Mouse (Mus musculus) c-Kit-negative CD71-positive TER-119-positive erythroid progenitor cells, embryonic 14.5 days (primary cell): Measurements from ENCODE around the gene Elk3.

Experiments
- DNase-seq: peaks from one replicate; pipeline ENCODE4 v3.0.0-alpha.2; 2013; ENCODE audit warnings: low read depth, low spot score

The Elk3 gene

DNA sequence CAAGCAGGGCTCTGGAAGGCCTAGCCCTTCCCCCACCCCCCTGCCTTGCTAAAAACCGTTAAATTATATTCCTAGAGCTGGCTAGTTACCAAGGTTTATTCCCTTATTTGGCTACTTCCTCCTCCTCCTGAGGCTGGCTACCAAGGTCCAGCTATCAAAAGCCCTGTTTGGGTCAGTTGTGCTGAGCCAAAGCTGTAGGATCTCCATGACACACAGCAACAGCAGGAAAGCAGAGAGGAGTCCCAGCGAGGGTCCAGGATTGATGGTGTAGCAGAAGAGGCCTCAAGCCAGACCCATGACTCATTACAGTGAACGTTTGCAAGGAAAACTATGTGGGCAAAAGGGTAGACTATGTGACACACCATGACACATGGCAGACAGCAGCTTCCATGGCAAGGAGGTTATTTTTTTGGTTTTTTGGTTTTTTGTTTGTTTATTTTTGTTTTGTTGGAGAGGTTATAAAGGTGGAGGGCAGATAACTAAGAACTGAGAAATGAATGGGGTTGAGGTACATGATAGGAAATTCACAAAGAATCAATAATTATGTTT lies 21.4 kb upstream of the Elk3 start:
- DNase-seq, result no peak

GRCm38 (mm10) chr10:93331543-93331942 lies 20.6 kb upstream of the Elk3 start:
- no peak for DNase-seq

GRCm38 (mm10) chr10:93328321-93328720 lies 17.4 kb upstream of the Elk3 start:
- no peak for DNase-seq

DNA sequence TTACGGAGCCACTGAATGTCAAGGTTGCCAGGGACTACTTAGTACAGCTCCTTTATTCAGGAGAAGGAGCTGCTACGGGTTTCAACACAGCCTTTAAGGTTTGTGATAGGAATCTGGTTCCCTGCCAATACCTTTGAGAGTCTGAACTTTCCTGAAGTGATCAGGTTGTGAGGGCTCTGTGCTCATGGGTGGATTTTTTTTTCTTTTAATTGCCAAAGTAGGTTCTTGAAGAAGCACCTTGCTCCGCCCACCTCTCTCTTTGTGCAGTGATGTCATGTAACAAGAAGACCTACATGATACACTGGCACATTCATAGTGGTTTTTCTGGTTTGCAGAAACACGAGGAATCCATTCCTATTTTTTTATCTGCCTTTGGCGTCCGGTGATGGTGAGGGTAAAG lies 16.3 kb upstream of the Elk3 start:
- DNase-seq, result no peak

- DNase-seq, result no peak
Measured at GRCm38 (mm10) chr10:93326741-93327100, 15.8 kb upstream of the Elk3 start.

DNA sequence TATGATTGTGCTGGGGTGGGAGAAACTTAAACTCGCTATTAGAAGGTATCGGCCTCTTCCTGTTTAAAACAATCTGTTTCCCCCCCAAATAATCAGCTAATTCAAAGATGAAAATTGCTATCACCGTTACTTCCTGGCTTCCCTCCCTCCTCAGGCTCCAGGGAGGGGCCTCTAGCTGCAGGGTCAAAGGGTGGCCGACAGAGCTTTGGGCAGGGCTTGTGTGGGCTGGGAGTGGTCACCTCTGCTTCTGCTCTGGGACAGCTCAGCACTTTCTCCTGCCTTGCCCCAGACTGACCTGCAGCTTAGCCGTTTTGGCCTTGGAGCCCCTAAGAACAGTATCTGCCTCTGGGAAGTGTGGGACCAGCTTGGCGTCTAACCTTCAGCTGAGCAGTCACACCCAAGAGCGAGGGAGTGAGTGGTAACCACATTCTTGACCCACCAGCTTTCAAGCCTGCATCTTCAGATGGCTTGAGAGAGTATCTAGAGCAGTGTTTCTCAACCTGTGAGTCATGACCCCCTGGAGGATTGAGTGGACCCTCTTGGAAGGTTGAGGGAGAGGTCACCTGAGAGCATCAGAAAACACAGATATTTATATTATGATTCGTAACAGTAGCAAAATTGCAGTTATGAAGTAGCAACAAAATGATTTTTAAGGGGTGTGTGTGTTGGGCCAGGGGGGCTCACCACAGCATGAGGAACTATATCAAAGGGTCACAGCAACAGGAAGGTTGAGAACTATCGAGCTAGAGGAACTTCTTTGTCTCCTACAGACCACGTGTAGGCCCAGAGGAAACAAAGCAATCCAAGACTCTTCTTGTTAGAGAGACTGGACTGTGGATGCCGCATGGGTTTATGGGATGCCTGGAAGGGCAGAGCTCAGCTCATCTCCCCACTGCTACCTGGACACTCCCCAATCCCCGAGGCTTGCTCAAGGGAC lies 15.1 kb upstream of the Elk3 start:
- no peak for DNase-seq

- DNase-seq, result no peak
Measured at GRCm38 (mm10) chr10:93325369-93325768, 14.4 kb upstream of the Elk3 start.

- no peak for DNase-seq
Measured at GRCm38 (mm10) chr10:93324438-93324837, 13.5 kb upstream of the Elk3 start.

GRCm38 (mm10) chr10:93323659-93324058 lies 12.7 kb upstream of the Elk3 start:
- DNase-seq, result no peak

DNA sequence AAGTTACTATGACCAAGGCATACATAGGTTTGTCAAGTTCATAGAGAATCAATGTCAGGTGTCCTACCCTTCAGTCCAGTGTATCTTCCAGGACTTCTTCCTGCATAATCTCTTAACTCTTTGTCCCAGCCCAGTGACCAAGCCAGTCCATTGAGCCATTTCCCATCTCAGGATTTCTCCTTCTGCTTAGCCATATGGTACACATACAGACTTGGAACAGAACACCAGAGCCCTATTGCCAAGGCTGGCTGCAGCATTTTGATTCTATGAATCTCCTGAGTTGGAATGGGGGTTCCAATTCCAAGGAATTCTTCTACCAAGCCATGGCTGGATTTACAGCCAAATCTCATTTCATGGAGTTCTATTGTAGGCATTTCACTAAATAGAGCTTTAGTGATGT lies 10.8 kb upstream of the Elk3 start:
- DNase-seq, result no peak

GRCm38 (mm10) chr10:93320148-93320547 lies 9.2 kb upstream of the Elk3 start:
- no peak for DNase-seq

DNA sequence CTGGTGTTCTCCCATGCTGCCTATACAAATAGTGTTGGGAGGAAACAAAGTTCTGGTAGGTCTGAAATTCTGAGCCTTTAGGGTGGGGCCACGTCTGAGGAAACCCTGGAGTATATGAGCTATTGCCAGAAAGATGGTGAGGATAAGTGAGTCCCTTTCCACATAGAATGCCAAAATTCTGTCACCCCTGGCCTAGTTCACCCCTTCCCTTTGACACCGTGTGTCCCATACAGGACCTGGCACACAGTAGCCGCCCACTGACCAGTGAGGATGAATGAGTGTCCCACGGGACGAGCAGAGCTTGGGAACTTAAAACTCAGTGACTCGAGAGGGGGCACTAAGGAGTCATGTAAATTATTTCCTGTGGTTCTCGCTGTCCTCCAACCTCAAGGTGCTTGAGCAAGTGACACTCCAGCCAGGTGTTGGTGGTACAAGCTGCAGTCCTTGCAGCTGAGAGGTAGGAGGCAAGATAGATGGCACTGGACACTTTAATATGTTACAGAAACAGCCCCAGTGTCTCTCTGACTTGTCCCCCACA lies 8.7 kb upstream of the Elk3 start:
- no peak for DNase-seq

- no peak for DNase-seq
Measured at GRCm38 (mm10) chr10:93316909-93317308, 6.0 kb upstream of the Elk3 start.

DNA sequence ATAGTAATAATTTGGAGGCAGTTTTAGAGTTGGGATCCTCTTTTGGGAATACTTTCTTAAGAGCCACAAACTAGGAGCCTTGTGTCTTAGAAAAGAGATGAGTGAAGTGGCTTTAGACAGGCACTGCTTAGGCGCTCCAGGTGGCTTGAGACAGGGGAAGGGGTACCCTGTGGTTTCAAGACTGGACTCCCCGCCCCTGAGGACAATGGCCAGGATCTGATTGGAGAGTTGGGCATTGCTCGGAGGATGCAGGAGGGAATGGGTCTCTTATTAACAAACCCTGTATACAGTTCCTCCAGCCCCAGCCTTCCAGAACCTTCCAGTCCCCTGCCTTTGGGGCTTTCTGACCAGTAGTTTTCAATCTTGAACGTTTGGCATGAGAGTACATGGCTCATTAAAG lies 641 bp upstream of the Elk3 start:
- DNase-seq, result no peak

GRCm38 (mm10) chr10:93309934-93310621 lies 857 bp downstream of the Elk3 start:
- no peak for DNase-seq

GRCm38 (mm10) chr10:93309131-93309933 lies 1.6 kb downstream of the Elk3 start:
- no peak for DNase-seq

GRCm38 (mm10) chr10:93306367-93306766 lies 4.6 kb downstream of the Elk3 start:
- no peak for DNase-seq

DNA sequence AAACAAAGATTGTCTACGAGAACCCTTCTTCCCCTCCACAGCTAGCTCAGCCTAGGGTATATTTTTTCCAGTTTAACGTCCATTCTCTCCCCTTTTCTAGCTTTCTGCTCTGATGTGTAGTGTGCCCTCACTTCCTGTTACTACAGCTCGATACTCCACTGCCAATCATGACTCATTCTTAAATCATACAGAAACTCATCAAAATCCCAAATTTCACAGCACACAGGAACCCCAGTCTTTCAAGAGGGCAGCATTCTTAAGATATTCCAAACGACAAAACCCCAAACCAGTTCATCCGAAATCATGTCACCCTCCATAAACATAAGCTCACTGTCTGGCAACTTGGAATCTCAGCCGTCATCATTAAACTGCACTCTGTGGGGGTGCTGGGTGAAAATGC lies 5.0 kb downstream of the Elk3 start:
- DNase-seq, result no peak

GRCm38 (mm10) chr10:93303231-93303630 lies 7.7 kb downstream of the Elk3 start:
- DNase-seq, result no peak

GRCm38 (mm10) chr10:93301831-93302230 lies 9.1 kb downstream of the Elk3 start:
- DNase-seq, result no peak

GRCm38 (mm10) chr10:93298208-93298607 lies 12.7 kb downstream of the Elk3 start:
- no peak for DNase-seq

DNA sequence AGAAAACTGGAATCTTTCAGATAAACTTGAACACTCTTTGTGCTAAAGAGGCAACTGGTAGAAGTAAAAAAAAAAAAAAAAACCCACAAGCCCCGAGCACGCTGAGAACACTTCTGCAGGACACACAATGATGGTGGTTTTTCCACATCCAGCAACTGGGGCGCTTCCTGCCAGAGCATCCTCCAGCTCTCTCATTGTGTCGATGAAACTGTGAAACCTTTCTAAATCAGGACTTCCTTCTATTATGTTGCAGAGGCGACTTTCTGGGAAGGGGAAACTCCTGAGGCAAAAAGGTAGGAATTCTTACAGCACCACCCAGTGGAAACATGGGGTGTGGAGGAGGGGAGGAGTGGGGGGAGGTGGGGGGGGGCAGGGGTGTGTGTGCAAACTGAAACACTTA lies 13.2 kb downstream of the Elk3 start:
- DNase-seq, result no peak
